Mouse (Mus musculus): ENCODE measurements around the gene Fgd5.
"Not testable (repeated sequence)": the region's sequence is repeated elsewhere in the genome, so short reads cannot be mapped to it uniquely, and the experiment has no call there.

The Fgd5 gene

DNA sequence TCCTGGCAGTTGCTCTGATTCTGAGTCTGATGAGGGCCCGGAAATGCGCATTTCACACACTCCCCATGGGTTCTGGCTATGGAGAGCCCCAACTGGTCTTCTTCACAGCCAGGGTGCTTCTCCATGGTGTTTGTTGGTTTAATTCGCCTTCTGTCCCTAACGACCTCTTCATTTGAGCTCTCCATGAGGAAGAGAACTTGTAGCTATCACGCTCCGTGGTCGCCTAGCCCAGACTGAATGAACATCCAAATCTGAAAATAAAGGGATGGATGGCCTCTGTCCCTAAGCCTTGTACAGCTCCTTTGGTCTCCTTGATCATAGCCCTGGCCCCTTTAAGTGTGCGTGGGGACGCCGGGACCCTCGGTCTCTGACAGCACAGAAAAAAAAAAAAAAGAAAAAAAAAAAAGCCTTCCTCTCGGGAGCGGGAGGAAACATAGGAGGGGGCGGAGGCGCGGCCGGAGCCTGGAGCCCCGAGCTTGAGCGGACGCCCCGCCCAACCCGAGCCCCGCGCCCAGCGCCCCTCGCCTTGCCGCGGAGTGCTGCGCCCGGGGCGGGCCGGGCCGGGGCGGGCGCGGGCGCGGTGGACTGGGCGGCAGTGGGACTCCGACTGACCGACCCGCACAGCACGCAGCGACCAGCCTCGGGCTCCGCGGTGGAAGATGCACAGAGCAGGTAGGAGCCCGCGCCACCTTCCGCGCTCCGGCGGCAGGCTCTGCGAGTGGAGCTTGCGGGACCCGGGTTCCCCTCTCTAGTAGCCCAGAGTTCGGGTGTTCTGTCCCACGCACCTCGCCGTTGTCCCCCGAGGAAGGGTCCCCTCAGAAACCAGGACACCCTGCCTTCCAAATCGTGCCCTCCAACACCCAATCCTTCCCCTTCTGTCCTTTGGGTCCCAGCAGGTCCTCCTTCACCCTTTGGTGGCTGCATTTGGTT, at the start of gene Fgd5:
Gene Fgd5 (plus strand): TSS at position 508 of the 930 bp plus-strand sequence.
- peak; percentile 56 for DNase-seq (ENCODE audit: low spot score)

DNA sequence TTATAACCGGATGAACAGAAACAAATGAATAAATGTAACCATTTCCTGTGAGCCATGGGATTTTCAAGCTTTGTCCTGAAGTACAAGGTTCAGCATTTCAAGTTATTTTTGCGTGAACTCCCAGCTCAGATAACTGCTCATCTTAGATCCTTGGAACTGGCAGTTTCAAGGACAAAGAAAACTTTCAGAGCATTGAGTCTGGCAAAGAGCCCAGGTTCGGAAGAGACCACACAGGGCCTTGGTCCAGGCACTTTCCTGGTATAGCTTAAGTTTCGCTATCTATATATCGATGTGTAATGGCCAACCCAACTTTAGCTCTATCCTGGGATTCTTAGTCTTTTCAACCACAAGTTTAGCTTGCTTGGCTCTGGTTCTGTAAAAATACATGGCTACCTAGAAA, 47.4 kb upstream of the Fgd5 start:
- no peak for DNase-seq (ENCODE audit: low spot score)

DNA sequence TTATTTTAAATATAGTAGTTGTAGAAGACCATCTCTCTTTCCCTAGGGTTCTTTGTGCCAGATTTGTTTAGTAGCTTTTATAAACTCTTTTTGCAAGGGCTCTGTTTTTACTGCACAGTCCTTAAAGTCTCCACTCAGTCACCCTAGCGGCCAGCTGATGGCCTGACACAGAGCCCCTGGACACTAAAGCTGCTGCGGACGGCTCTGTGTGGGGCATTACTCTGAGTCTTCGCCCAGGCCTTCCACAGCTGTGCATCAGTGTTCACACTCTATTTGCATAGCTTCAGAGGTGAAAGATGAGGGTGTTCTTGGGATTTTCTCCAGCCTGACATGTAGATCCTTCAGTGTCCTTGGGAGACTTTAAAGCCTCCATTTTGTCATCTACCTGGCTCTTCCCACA, 40.2 kb upstream of the Fgd5 start:
- DNase-seq (ENCODE audit: low spot score) = peak; percentile 35

DNA sequence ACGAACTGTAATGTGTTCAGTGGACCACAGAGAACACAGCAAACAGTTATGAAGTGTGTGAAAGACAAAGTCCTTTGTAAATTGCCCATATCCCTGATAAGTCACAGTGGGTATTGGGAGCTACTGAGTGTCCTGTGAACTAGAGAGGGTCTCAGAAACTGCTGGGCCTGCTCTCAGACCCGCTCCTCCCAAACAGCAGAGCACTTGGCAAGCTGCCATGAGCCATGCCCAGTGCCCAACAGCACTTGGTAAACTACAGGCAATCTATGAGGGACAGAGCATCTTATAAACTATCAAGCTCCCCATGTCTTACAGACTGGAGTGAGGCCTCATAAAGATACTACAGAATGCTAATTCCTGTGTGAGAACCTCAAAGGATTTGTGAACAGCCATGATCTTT, 30.3 kb upstream of the Fgd5 start:
- no peak for DNase-seq (ENCODE audit: low spot score)

DNA sequence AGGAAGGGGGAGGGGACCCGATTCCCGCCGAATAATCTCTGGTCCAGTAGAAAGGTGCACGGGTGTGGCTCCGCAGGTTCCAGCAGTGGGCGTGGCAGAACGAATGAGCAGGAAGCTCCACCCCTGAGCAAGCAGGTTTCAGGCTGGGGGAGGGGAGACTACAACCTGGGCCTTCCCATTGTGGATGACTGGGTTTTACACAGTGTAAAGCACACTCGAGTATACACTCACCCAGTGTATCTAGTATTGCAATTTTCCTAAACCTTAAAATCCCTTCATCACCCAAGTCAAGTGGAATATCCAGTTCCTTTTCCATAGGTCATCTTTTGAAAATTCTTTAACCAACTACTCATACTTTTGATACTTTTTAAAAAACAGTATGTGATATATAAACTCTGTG, 20.7 kb upstream of the Fgd5 start:
- DNase-seq (ENCODE audit: low spot score) = not testable (repeated sequence)

DNA sequence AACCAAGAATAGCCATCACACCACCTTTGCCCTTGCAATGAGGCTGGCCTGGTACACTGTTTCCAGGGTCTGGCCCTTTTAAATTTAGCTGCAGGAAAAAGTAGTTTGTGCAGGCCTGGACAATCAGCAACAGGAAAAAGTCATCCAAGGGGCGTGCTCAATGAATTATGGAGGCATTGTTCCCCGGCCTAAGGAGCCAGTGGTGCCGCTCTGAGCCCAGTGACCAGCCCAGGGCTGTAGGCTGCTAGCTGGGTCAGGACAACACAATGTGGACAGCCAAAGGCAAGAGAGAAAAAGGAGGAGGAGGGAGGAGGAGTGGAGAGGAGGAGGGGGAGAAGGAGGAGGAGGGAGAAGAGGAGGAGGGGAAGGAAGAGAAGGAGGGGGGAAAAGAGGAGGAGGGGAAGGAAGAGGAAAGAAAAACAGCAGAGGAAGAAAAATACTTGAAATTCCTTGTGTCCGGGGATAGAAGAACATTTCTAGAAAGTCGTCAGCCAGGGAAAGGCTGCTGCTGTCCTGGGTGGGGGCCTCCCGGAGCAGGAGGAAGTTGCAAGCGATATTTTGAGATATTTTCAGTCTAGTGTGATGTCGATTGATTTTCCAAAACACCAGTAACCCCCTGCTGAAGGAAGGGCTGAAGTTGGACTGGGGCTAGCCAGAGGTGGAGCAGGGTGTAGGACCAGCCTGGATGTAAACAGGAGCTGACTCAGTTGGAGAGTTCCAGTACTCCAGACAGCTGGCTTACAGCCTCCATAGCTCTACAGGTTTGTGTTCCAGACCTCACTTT, 18.5 kb upstream of the Fgd5 start:
- DNase-seq (ENCODE audit: low spot score) = no peak

DNA sequence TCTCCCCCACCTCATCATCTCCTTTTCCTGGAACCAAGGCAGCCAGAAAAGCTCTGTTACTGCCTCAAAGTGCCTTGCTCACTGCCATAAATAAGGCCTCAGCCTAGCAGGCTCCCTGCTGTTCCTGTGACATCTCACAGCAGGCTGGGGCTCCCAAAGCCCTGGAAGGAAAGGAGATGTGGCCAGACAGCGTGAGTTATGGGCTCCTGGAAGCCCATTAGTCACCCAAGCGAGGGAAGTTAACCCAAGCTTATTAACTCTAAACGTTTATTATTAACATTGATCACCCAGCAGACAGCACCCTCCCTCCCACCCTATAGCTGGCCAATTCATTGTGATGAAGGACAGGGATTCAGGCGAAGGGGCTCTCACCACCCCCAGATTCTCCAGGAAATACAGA, 15.2 kb upstream of the Fgd5 start:
- DNase-seq (ENCODE audit: low spot score) = peak; percentile 42

DNA sequence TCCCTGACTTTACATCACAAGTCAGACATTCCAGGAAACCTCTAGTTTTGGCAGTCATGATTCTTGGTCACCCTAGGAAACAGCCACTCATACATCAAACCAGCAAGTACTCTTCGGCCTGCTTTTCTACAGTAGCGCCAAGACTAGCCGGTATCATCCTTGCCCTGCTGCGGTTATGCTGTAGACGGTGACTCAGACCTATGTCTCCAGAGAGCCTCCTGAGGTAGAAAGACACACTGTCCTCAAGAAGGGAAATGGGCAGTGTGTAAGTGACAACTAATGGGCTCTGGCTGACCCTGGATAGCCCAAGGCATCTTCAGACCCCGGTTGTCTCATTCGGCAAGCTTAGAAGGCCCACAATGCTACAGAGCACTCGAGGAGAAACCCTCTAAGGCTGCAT, 13.6 kb upstream of the Fgd5 start:
- DNase-seq (ENCODE audit: low spot score) = no peak

DNA sequence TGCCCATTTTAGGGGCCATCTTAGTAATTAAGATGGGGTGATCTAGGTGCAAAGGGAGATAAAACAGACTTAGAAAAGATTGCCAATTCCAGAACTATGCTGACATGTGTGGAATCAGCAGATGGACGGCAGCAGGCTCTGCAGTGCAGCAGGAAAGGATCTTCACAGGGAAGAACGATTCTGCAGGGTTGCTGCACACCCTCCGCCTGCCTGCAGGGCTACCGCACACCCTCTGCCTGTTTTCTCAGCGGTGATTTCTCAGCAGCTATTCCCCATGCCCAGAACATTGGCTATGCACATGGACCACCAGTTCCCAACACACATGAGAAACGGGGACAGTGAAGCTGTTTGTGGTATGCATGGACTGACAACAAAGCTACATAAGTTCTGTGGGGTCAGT, 12.7 kb upstream of the Fgd5 start:
- no peak for DNase-seq (ENCODE audit: low spot score)

DNA sequence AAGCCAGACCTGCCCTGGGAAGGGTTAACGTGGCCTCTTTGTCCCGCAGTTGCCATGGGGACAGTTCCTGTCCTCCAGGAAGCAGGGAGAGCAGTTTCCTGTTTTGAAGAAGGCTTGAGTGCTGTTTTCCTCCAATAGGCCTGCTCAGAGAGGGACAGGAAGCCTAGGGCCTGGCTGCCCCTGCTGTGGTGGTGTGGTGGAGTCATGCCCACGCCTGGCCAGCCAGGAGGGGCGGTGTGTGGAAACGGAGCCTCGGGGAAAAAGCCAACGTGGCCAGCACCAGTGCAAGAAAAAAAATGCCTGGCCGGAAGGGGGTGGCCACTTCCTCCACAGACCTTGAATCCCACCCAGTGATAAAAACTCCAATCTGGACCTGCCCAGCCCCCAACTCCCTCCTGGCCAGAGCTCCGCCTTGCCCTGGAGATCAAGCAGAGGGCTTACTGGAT, 6.5 kb upstream of the Fgd5 start:
- peak; percentile 75 for DNase-seq (ENCODE audit: low spot score)

DNA sequence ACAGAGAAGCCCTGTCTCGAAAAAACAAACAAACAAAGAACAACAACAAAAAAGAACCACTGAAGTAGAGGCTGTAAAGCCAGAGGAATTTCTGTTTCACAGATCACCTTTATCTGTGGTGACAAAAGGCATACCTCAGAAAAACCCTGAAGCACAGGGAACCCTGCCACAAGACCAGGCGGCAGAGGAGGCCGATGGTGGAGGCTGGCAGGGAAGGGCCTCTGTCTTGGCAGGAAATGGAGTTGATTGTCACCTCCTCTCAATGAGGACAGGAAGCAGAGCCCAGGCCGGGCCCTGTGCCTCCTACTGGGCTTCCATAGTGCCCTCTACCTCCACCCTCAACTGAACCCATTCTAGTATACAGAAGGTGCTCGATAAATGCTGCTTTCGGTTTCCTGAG, 4.7 kb upstream of the Fgd5 start:
- no peak for DNase-seq (ENCODE audit: low spot score)

DNA sequence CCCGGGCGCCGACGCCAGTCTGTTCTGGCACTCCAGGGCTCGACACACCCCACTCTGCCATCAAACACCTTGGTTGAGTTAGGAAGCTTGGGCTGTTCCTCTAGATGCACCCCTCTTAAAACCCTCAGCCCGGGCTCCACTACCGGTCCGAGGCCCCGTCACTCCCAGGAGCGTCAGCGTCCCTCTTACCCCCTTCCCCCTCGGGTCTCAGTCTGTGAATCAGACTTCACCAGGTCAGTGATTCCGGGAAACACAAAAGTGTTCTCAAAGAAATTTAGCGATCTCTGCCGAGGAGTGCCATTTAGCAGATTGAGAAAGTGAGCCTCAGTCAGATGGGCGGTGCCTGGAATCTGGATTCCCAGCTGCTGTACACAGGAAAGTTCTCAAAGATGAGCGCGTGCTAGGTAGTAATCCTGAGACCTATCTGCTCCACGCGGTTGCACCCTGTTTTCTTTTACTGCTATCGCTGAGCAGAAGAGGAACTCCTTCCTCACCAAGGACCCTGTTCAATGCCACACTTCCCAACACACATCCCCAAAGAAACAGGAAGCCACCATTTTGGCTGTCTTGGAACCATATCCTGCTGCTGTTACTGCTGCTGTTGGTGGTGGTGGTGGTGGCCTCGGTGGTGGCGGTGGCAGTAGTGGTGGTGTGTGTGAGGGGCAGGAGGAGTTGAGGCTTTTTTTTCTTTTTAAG, 771 bp downstream of the Fgd5 start:
- no peak for DNase-seq (ENCODE audit: low spot score)

DNA sequence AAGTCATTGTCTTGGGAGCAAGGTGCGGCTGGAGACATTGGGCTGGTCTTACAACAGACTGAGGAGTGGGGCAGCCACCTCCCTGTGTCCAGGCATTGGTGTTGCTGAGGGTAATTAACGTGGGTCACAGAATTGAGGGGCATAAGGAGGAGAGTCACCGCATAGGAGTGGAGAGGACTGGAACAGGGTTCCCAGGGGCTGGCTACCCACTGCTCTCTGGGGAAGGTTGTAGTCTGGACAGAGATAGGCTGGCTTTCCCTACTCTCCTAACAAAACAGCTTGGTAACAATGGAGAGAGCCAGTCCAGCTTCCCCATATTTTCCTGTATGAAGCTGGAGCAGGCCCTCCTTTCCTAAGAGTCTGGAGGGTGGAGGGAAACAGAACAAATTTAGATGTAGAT, 1.3 kb downstream of the Fgd5 start:
- DNase-seq (ENCODE audit: low spot score) = no peak

DNA sequence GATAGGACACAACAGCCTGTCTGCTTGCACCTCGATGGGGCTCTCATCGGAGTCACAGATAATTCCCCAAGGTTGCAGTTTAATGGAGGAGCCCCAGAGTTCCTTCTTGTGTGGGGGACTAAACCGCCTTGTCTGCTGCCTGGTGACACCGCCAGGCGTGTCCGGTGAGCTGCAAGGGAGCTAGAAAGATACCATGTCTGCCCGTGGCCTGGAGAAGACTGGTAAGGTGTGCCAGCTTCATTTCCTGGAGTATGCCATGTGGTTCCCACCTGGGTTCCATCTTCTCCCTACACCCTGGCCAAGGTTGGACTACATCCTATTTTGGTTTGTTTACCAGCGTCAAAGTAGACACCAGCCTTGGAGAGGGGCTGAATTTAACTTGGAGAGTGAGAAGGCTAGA, 11.4 kb downstream of the Fgd5 start:
- no peak for DNase-seq (ENCODE audit: low spot score)

DNA sequence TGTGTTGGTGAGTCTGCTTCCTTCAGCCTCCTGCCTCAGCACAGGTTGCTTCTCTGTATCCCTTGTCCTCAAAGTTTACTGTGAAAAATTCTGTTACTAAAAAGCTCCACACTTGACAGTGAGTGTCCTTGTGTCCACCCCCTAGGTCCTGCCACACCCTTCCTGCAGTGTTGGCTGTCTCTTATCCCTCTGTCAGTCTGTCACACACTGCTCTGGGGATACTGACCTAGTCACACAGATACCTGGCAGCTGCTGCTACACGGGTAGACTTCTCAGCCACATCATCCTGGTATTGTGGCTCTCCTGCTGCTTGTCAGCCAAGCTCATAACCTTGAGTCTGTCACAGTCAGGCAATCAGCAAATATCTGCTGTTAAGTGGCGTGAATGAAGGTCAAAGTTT, 14.1 kb downstream of the Fgd5 start:
- DNase-seq (ENCODE audit: low spot score) = no peak

DNA sequence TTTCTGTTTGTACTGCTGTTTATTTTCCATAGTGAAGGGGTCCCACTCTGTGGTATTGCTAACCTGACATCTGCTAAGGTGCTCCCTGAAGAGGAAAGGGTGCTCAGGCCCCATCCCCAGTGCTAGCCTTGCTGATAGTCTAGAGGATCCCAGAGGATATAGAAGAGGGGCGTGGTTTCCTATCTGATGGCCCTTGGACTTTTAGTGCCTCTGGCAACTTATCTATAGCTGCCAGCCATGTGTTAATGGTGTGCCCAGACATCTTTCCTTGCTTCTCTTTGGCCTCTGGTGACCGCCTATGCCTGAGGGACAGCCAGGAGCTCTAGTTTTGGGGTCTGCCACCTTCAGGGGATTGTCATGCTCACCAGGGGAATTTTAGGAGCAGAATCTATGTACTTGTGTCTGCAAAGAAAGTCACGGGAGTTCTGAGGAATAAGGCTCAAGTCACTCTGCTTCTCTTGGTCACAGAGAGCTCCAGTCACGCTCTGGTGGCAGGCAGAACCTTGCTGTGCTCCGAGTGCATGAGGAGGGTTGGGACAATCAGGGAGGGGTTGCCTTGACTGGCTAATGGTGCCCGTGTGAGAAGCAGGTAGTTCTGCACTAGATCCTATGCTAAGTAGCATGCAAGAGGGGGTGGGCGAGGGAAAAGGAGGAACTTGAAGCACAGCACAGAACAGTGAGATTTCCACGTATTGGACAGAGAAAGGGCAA, 15.3 kb downstream of the Fgd5 start:
- DNase-seq (ENCODE audit: low spot score) = no peak

DNA sequence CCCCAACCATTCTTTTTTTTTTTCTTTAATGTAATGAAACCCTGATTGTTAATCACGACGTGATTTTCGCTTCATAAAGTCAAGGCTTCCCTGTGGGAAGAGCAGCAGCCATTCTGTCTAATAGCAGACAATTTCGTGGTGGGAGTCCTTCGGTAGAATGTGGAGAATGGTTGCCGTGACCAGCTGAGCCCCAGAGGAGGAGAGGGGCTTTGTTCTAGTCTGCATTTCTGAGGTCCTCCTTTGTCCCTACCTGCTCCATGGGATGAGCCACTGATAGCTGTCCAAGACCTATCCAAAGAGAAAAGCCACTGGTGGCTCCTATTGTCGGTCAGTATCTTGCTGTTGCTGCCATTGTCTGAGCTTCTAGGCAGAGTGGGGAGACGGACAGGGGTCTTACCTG, 17.4 kb downstream of the Fgd5 start:
- no peak for DNase-seq (ENCODE audit: low spot score)

DNA sequence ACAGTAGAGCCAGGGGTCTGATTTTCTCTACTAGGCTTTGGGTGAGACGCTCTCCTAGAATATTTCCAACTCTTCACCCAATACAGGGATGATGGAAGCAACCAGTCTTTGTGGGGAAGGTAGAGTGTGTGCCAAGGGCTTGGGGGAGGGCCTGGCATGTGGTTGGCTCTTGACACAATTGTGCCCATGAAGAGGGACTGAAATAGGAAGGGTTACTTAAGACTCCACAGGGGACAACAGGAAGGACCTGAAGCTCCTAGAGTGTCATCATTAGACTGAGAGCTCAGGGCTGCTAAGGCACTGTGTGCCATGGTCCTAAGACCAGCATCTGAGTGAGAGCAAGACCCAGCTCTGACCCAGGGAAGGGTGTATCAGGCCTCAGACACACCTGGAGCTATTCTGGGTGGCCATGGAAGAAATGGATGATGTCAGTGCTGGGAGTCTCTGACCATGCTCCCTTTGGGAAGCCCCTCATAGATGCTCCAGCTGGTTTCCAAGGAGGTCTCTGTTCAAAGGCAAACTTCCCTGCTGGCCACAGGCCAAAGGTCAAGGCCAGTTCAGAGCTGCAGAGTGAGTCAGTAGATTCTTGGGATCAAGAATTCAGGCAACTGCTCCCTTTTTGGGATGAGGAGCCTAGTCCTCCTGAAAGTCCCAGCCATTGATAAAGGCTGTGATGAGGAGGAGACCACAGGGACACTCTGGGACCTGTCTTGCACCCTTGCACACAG, 24.0 kb downstream of the Fgd5 start:
- DNase-seq (ENCODE audit: low spot score) = no peak

DNA sequence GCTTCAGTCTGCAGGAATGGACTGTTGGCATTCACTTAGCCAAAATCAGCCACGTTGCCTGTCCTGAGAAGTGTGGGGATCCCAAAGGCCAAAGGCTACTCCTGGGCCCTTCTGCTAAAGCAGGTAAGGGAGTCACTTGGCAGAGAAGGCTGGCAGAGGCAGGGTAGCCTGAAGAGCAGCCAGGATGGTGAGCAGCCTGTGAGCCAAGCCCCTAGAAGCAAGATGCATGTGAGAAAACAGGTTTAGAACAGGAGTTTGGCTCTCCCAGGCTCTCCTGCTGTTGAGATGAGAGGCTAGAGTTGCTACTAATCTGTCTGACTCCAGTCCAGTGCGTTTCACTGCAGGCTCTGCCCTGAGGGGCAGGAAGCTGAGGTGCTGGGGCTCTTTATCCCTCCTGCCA, 25.0 kb downstream of the Fgd5 start:
- DNase-seq (ENCODE audit: low spot score) = no peak

DNA sequence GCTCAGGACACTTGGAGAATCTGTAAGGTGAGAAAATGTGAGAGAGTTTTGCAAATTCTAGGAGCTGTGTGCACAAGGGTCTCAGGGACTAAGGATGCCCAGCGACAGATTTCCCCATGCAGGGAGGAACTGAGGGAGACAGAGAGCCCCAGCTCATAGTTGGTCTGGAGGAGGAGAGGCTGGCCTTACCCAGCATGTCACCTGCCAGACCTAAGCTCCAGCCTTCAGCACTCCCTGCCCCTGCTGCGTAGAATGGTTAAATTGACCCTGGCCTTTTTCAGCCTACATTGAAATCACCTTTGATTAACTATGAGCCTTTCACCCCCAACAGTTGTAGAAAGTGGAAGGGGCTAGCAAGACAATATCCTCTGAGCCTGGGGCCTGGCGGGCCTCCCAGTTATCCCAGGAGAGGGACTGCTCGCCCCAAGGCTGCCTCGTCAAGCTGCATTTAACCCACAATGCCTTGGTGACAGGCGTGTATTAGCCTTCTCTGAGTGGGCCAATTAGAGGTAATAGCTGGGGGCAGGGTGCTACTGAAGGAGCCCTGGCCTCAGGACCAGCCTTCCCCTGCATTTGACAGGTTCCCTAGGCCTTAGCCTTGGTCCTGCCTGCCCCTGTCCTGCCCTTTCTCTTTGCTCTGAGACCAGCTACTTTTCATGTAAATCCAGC, 25.6 kb downstream of the Fgd5 start:
- DNase-seq (ENCODE audit: low spot score) = peak; percentile 56

DNA sequence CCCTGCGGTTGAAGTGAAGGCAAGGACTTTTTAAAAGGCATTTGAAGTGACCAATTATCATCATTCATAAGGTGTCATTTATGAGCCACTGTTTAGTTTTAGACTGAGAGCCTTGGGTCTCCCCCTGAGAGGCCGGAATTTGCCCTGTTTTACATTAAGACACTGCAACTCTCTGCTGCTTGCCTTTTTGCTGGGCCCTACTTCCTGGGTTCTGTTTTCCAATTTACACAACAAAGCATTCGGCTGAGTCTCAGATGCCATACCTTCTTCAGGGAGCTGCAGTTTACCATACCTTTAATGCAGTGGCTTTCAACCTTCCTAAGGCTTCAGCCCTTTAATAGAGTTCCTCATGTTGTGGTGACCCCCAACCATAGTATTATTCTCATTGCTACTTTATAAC, 26.1 kb downstream of the Fgd5 start:
- DNase-seq (ENCODE audit: low spot score) = no peak

All from embryo, embryonic 10 days (tissue).